Mouse (Mus musculus) kidney, postnatal 10 days (tissue): ENCODE results near the gene AC192777.2.
"Not testable (repeated sequence)": the region's sequence is repeated elsewhere in the genome, so short reads cannot be mapped to it uniquely, and the experiment has no call there.

ENCODE experiments used
- DNase-seq: peaks from one replicate; pipeline ENCODE4 v3.0.0; 2021; ENCODE audit warnings: mixed read lengths

Gene AC192777.2

GRCm38 (mm10) chr17:40095150-40095549, at the start of gene AC192777.2:
Gene AC192777.2 (plus strand): TSS chr17:40095450.
- not testable (repeated sequence) for DNase-seq

GRCm38 (mm10) chr17:40116172-40116571, 20.9 kb downstream of the AC192777.2 start:
- DNase-seq, result not testable (repeated sequence)

GRCm38 (mm10) chr17:40116877-40117276, 21.6 kb downstream of the AC192777.2 start:
- DNase-seq, result not testable (repeated sequence)
